Mouse (Mus musculus) stomach, postnatal 0 days (tissue): Measurements from ENCODE around the gene Gm26992. TPM values are rescaled to one million over a fixed set of nuclear protein-coding genes. Genes with fewer than 3 reads are reported as not detected.
"Not testable (repeated sequence)": the region's sequence is repeated elsewhere in the genome, so short reads cannot be mapped to it uniquely, and the experiment has no call there.

Experiments
- ATAC-seq: fragments of 200-750 bp; cut with Nextera tagmentation; 2 replicates; pipeline ENCODE4 v1.8.0; 2017; ENCODE audit not compliant: low FRiP score, low TSS enrichment
- DNase-seq: peaks from one replicate; pipeline ENCODE4 v3.0.0-alpha.2; 2016; ENCODE audit warnings: low spot score
- H3K27ac ChIP-seq: fragments of 300-500 bp; sonication (generic); replicated peaks from 2 replicates; pipeline ENCODE4 v1.5.1; 2014; ENCODE audit warnings: mild to moderate bottlenecking, control low read depth
- H3K27me3 ChIP-seq: fragments of 300-500 bp; sonication (generic); 2 replicates; pipeline ENCODE4 v1.6.1; 2014; ENCODE audit warnings: low read length; ENCODE audit not compliant: control insufficient read depth, insufficient read depth
- H3K36me3 ChIP-seq: fragments of 300-500 bp; sonication (generic); 2 replicates; pipeline ENCODE4 v1.6.1; 2014; ENCODE audit warnings: low read length, mixed read lengths; ENCODE audit not compliant: control insufficient read depth, insufficient read depth
- H3K4me1 ChIP-seq: fragments of 300-500 bp; sonication (generic); replicated peaks from 2 replicates; pipeline ENCODE4 v1.6.1; 2014; ENCODE audit warnings: antibody characterized with exemption; ENCODE audit not compliant: control insufficient read depth, insufficient read depth
- H3K4me2 ChIP-seq: fragments of 300-500 bp; sonication (generic); replicated peaks from 2 replicates; pipeline ENCODE4 v1.6.1; 2014; ENCODE audit warnings: low read depth, mild to moderate bottlenecking, control low read depth, moderate library complexity
- H3K4me3 ChIP-seq: fragments of 300-500 bp; sonication (generic); 2 replicates; pipeline ENCODE4 v1.5.1; 2014; ENCODE audit warnings: low read depth, low read length, control low read depth
- H3K9ac ChIP-seq: fragments of 300-500 bp; sonication (generic); 2 replicates; pipeline ENCODE4 v1.6.1; 2014; ENCODE audit warnings: mild to moderate bottlenecking, low read length, control low read depth, mixed read lengths
- H3K9me3 ChIP-seq: fragments of 300-500 bp; sonication (generic); 2 replicates; pipeline ENCODE4 v1.6.1; 2016; ENCODE audit warnings: low read length; ENCODE audit not compliant: control insufficient read depth
- CTCF ChIP-seq: IDR thresholded peaks from 2 replicates; pipeline ENCODE4 v1.5.1; 2016; ENCODE audit warnings: antibody characterized with exemption, low read depth, mild to moderate bottlenecking, moderate library complexity
- EP300 ChIP-seq: optimal IDR thresholded peaks from 2 replicates; pipeline ENCODE3; 2016; ENCODE audit warnings: antibody characterized with exemption
- WGBS: fragments of 180-500 bp; shearing (Covaris S2); extraction: QIAGEN DNeasy Blood & Tissue Kit; methylation state at CpG from one replicate; pipeline ENCODE4 v1.1.7; 2014; 5-methylcytosine and 5-hydroxymethylcytosine counted together
- polyA plus RNA-seq: library from polyadenylated mRNA; unstranded; fragments of >200 nt; fragmentation: Nextera tagmentation; extraction: Ambion mirVana; gene quantifications from 2 replicates; pipeline ENCODE4 v1.2.1, GENCODE M21; 2015

Gene Gm26992
- polyA plus RNA-seq, 1 experiment from 2014 or later: not detected

DNA sequence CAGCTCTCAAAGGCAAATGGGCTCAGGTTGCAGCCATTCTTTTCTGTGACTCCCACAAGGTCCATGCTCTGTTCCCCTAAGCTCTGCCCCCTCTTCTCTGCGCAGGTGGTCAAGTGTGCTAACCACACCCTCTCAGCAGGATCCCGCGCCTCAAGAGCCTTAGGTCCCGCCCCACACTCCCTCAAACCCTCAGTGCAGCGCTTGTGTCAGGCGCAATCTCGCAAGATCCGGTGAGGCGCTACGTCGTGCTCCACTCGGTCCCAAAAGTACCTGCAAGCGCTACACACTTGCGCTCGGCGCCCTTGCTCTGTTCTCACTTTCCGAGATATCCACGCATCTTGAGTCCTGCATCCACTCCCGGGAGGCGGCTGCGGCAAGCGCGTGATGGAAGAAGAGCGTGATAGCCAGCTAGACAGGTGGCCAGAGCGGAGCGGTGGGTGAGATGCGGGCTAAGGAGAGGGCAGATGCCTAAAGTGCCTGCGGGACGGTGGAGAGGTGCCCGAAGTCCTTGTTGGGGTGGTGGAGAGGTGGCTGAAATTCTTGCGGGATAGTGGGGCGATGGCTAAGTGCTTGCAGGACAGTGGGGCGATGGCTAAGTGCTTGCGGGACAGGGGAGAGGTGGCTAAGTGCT, 25.8 kb downstream of the Gm26992 start:
- DNase-seq: peak; percentile 22
- H3K4me2 ChIP-seq: peak overlapping the region; percentile 55
- H3K36me3 ChIP-seq: no peaks in the 10 kb centered on the region
- no peak; the same call in 1 of the 2 replicates for ATAC-seq
- no peak overlapping the region for H3K27ac ChIP-seq
- H3K9me3 ChIP-seq: no peaks in the 10 kb centered on the region
- WGBS: 10% methylated on average over 33 of the region's 34 CpGs
- no peak for TF ChIP-seq EP300
- no peak for TF ChIP-seq CTCF
- no peaks in the 10 kb centered on the region for H3K4me1 ChIP-seq
- peak overlapping the region; percentile 31; the same call in 1 of the 2 replicates for H3K9ac ChIP-seq
- no peaks in the 10 kb centered on the region for H3K27me3 ChIP-seq
- peak overlapping the region; percentile 27 for H3K4me3 ChIP-seq

DNA sequence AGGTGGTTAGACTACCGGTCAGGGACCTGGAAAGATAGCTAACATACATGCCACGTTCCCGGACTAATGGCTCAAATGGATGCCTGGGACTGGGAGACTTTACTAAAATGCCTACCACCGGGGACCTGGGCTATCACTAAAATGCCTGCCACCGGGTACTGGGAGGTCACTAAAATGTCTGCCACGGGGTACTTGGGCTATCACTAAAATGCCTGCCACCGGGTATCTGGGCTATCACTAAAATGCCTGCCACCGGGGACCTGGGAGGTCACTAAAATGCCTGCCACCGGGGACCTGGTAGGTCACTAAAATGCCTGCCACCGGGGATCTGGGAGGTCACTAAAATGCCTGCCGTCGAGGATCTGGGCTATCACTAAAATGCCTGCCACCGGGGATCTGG, 26.6 kb downstream of the Gm26992 start:
- H3K4me2 ChIP-seq, H3K9me3 ChIP-seq, H3K27me3 ChIP-seq, H3K9ac ChIP-seq, ATAC-seq, H3K27ac ChIP-seq, H3K4me1 ChIP-seq, DNase-seq, H3K36me3 ChIP-seq: not testable (repeated sequence)
- 42% methylated on average over 10 of the region's 13 CpGs for WGBS
- peak overlapping the region; percentile 27 for H3K4me3 ChIP-seq

DNA sequence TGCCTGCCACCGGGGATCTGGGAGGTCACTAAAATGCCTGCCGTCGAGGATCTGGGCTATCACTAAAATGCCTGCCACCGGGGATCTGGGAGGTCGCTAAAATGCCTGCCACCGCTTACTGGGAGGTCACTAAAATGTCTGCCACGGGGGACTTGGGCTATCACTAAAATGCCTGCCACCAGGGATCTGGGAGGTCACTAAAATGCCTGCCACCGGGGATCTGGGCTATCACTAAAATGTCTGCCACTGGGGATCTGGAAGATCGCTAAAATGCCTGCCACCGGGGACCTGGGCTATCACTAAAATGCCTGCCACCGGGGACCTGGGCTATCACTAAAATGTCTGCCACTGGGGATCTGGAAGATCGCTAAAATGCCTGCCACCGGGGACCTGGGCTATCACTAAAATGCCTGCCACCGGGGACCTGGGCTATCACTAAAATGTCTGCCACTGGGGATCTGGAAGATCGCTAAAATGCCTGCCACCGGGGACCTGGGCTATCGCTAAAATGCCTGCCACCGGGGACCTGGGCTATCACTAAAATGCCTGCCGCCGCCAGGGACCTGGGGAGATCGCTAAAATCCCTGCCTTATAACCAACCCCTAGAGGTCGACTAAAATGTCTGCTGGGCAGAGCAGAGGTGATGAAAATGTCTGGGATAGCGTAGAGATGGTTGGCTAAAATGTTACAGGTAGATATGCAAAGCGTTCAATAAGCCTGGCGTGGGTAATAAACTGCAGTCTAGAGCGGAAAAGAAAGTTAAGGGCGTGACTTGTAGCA, 27.3 kb downstream of the Gm26992 start:
- H3K4me3 ChIP-seq, H3K36me3 ChIP-seq, H3K9ac ChIP-seq, DNase-seq, H3K4me1 ChIP-seq, H3K27me3 ChIP-seq, H3K4me2 ChIP-seq, ATAC-seq, H3K27ac ChIP-seq, H3K9me3 ChIP-seq: not testable (repeated sequence)
- WGBS: 70% methylated on average over 17 of the region's 27 CpGs

DNA sequence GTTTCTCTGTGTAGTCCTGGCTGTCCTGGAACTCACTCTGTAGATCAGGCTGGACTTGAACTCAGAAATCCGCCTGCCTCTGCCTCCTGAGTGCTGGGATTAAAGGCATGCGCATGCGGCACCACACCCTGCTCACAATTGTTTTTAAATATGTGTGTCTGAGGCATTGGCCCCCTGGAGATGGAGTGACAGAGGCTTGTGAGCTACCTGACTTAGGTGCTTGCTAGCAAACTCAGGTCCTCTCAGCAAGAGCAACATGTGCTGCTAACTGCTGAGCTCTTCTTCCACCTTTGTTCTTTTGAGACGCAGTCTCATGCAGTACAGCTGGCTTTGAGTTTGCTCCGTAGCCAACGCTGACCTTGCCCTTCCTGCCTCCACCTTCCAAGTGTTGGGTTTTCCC, 31.0 kb downstream of the Gm26992 start:
- no peaks in the 10 kb centered on the region for H3K4me1 ChIP-seq
- H3K9me3 ChIP-seq: no peaks in the 10 kb centered on the region
- DNase-seq: no peak
- no peak overlapping the region for H3K27ac ChIP-seq
- no peak overlapping the region for H3K4me2 ChIP-seq
- 69% methylated on average over 5 of the region's 6 CpGs for WGBS
- H3K27me3 ChIP-seq: no peaks in the 10 kb centered on the region
- no peaks in the 10 kb centered on the region for H3K36me3 ChIP-seq
- TF ChIP-seq EP300 (no peak), CTCF (no peak)
- no peak overlapping the region for H3K4me3 ChIP-seq
- no peak overlapping the region for H3K9ac ChIP-seq
- ATAC-seq: no peak

DNA sequence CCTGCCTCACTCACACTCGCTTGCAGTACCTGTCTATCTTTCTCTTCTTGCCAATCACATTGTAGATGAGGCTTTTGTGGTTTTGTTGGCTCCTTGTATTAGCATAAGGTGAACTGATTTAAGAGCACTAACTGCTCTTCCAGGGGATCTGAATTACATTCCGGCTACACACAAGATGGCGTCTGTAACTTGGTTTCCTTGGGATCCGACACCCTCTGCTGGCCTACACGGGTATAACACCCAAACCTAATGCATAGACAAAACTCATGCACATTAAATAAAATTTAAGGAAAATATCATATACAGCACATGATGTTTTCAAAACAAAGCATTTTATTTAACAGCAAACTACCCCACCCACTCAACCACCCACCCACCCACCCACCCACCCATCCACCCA, 38.2 kb downstream of the Gm26992 start:
- H3K27me3 ChIP-seq: no peaks in the 10 kb centered on the region
- DNase-seq (no peak), ATAC-seq (no peak)
- H3K36me3 ChIP-seq: no peaks in the 10 kb centered on the region
- H3K4me3 ChIP-seq: no peak overlapping the region
- H3K4me2 ChIP-seq: no peak overlapping the region
- no peaks in the 10 kb centered on the region for H3K4me1 ChIP-seq
- TF ChIP-seq EP300: no peak
- TF ChIP-seq CTCF: peak; percentile 44
- H3K9ac ChIP-seq: no peak overlapping the region
- H3K9me3 ChIP-seq: no peaks in the 10 kb centered on the region
- H3K27ac ChIP-seq: no peak overlapping the region
- 75% methylated on average over 5 of the region's 5 CpGs for whole genome bisulfite sequencing

DNA sequence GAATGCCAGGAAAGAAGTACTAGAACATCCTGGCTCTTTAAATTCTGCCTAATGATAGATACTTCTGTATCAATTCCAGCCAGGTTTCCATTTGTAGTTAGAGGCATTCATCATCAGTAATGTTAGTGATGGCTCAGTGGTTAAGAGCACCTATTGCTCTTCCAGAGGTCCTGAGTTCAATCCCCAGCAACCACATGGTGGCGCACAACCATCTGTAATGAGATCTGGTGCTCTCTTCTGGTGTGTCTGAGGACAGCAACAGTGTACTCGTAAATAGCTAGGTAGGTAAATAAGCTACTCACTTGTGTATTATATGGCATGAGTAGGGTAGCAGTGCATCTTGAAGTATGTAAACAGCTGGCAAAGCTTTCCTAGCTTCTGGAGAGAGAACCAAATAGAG, 47.2 kb downstream of the Gm26992 start:
- Histone ChIP-seq H3K4me2 (no peak overlapping the region), H3K9me3 (no peaks in the 10 kb centered on the region), H3K9ac (no peak overlapping the region), H3K4me1 (no peaks in the 10 kb centered on the region), H3K27me3 (no peaks in the 10 kb centered on the region), H3K36me3 (no peaks in the 10 kb centered on the region), H3K4me3 (no peak overlapping the region), H3K27ac (no peak overlapping the region)
- DNase-seq (no peak), ATAC-seq (no peak)
- TF ChIP-seq EP300 (no peak), CTCF (peak; percentile 22; the same call in 1 of the 2 replicates)
- WGBS: 83% methylated on average over 2 of the region's 2 CpGs
